Mouse (Mus musculus) 3134 (cell line): ENCODE data around the gene Gm20075.
"Not testable (repeated sequence)": the region's sequence is repeated elsewhere in the genome, so short reads cannot be mapped to it uniquely, and the experiment has no call there.

Source experiments
- DNase-seq: peaks from one replicate; pipeline ENCODE4 v3.0.0-alpha.2; 2011; ENCODE audit warnings: low spot score; ENCODE audit not compliant: insufficient read length; ENCODE audit errors: extremely low read depth

Gene Gm20075

GRCm38 (mm10) chr13:96081276-96081675 lies at the start of gene Gm20075:
Gene Gm20075, minus strand, starts transcription at chr13:96081376.
- DNase-seq = not testable (repeated sequence)

GRCm38 (mm10) chr13:96129081-96129480 lies 47.9 kb upstream of the Gm20075 start:
- DNase-seq = no peak

- DNase-seq = no peak
Measured at GRCm38 (mm10) chr13:96126669-96127068, 45.5 kb upstream of the Gm20075 start.

- no peak for DNase-seq
Measured at GRCm38 (mm10) chr13:96125011-96125410, 43.8 kb upstream of the Gm20075 start.

- DNase-seq = no peak
Measured at GRCm38 (mm10) chr13:96112711-96113110, 31.5 kb upstream of the Gm20075 start.

GRCm38 (mm10) chr13:96110767-96111166 lies 29.6 kb upstream of the Gm20075 start:
- no peak for DNase-seq

- no peak for DNase-seq
Measured at GRCm38 (mm10) chr13:96106367-96106766, 25.2 kb upstream of the Gm20075 start.

GRCm38 (mm10) chr13:96090929-96091328 lies 9.8 kb upstream of the Gm20075 start:
- no peak for DNase-seq

- no peak for DNase-seq
Measured at GRCm38 (mm10) chr13:96085581-96086302, 4.6 kb upstream of the Gm20075 start.

GRCm38 (mm10) chr13:96081754-96082153 lies 578 bp upstream of the Gm20075 start, which contains the start of gene Gm17190:
Gene Gm17190, plus strand, starts transcription at chr13:96082054.
- DNase-seq = not testable (repeated sequence)

- no peak for DNase-seq
Measured at GRCm38 (mm10) chr13:96073555-96073954, 7.6 kb downstream of the Gm20075 start.

GRCm38 (mm10) chr13:96052755-96053154 lies 28.4 kb downstream of the Gm20075 start:
- DNase-seq = no peak

GRCm38 (mm10) chr13:96045396-96045795 lies 35.8 kb downstream of the Gm20075 start:
- no peak for DNase-seq

- no peak for DNase-seq
Measured at GRCm38 (mm10) chr13:96040275-96041042, 40.7 kb downstream of the Gm20075 start.

- no peak for DNase-seq
Measured at GRCm38 (mm10) chr13:96039536-96039935, 41.6 kb downstream of the Gm20075 start.

GRCm38 (mm10) chr13:96030368-96031223 lies 50.6 kb downstream of the Gm20075 start:
- DNase-seq = no peak
